Mouse (Mus musculus) spleen, adult 2 months (tissue): ENCODE measurements at regions not wholly inside any gene's neighbourhood (a gene's known extent, or its start where the extent isn't known, plus 50 kb on each side); places are given as distances from the start of the nearest gene placed in this dataset.

Source experiments
- CTCF ChIP-seq: fragments of 200-500 bp; IDR thresholded peaks from 2 replicates; pipeline ENCODE4 v1.5.1; 2011; ENCODE audit warnings: mild to moderate bottlenecking, inconsistent platforms; ENCODE audit not compliant: insufficient read depth, insufficient read length, insufficient replicate concordance; ENCODE audit errors: extremely low read depth
- POLR2A ChIP-seq: fragments of 200-500 bp; IDR thresholded peaks from 2 replicates; pipeline ENCODE4 v1.6.1; 2011; ENCODE audit warnings: low read depth, low read length, inconsistent platforms

DNA sequence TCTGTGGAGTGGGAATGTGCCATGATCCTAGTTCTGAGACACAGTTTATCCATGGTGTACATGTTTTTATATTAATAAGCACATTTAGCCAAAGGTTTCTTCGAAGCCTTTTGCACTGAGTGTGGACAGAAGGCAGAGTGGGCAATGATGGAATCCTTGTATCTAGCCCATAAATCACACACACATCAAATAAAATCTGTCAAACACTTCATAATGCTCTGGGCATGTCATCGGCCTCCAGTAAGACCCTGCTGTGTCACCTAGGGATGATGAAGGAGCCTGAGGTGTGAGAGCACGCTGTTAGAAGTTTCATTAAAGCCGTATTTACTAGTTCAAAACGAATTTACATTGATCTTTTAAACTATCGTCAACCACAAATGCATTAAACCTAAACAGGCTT, 331.7 kb downstream of the Setd4 start:
- TF ChIP-seq CTCF (no peak), POLR2A (no peak)
